Mouse (Mus musculus) neural tube, embryonic 11.5 days (tissue): ENCODE data around the gene Mcidas. TPM values are rescaled to one million over a fixed set of nuclear protein-coding genes. Genes with fewer than 3 reads are reported as not detected.

Source experiments
- ATAC-seq: fragments of 200-750 bp; cut with Nextera tagmentation; 2 replicates; pipeline ENCODE4 v1.8.0; 2017; ENCODE audit warnings: moderate number of reproducible peaks, mild to moderate bottlenecking, moderate TSS enrichment, moderate library complexity; ENCODE audit not compliant: insufficient read depth, low FRiP score, low TSS enrichment
- DNase-seq: peaks from one replicate; pipeline ENCODE4 v3.0.0-alpha.2; 2015; ENCODE audit warnings: low spot score
- H3K27ac ChIP-seq: fragments of 300-500 bp; sonication (generic); 2 replicates; pipeline ENCODE4 v1.5.1; 2014; ENCODE audit warnings: low read depth, mild to moderate bottlenecking, low read length
- H3K27me3 ChIP-seq: fragments of 300-500 bp; sonication (generic); 2 replicates; pipeline ENCODE4 v1.6.1; 2014; ENCODE audit warnings: mild to moderate bottlenecking, low read length, mixed read lengths; ENCODE audit not compliant: control insufficient read depth, insufficient read depth
- H3K36me3 ChIP-seq: fragments of 300-500 bp; sonication (generic); 2 replicates; pipeline ENCODE4 v1.6.1; 2014; ENCODE audit warnings: mild to moderate bottlenecking, low read length, moderate library complexity, mixed read lengths; ENCODE audit not compliant: control insufficient read depth, insufficient read depth
- H3K4me1 ChIP-seq: fragments of 300-500 bp; sonication (generic); 2 replicates; pipeline ENCODE4 v1.6.1; 2014; ENCODE audit warnings: low read length, mixed read lengths; ENCODE audit not compliant: control insufficient read depth, insufficient read depth
- H3K4me2 ChIP-seq: fragments of 300-500 bp; sonication (generic); 2 replicates; pipeline ENCODE4 v1.6.1; 2014; ENCODE audit warnings: low read depth, mild to moderate bottlenecking, moderate library complexity
- H3K4me3 ChIP-seq: fragments of 300-500 bp; sonication (generic); 2 replicates; pipeline ENCODE4 v1.5.1; 2014; ENCODE audit warnings: low read depth, low read length
- H3K9ac ChIP-seq: fragments of 300-500 bp; sonication (generic); 2 replicates; pipeline ENCODE4 v1.6.1; 2014; ENCODE audit warnings: mild to moderate bottlenecking, low read length
- H3K9me3 ChIP-seq: fragments of 300-500 bp; sonication (generic); 2 replicates; pipeline ENCODE4 v1.6.1; 2016; ENCODE audit warnings: low read length; ENCODE audit not compliant: control insufficient read depth
- whole genome bisulfite sequencing: fragments of 180-500 bp; shearing (Covaris S2); extraction: QIAGEN DNeasy Blood & Tissue Kit; methylation state at CpG from one replicate; pipeline ENCODE4 v1.1.7; 2014; 5-methylcytosine and 5-hydroxymethylcytosine counted together
- polyA plus RNA-seq: library from polyadenylated mRNA; unstranded; fragments of >200 nt; fragmentation: Nextera tagmentation; extraction: Ambion mirVana; gene quantifications from 2 replicates; pipeline ENCODE4 v1.2.1, GENCODE M21; 2014

Gene Mcidas
- polyA plus RNA-seq, 1 experiment from 2014 or later, result not detected

- Histone ChIP-seq H3K4me2 (no peak overlapping the region), H3K36me3 (no peaks in the 10 kb centered on the region), H3K9ac (no peak overlapping the region), H3K4me3 (no peak overlapping the region), H3K4me1 (peaks cover 19% of the 10 kb centered on the region), H3K9me3 (no peaks in the 10 kb centered on the region), H3K27me3 (peaks cover 54% of the 10 kb centered on the region), H3K27ac (no peak overlapping the region)
- ATAC-seq, result no peak
- WGBS, result 5% methylated on average over 18 of the region's 18 CpGs
- peak; percentile 54 for DNase-seq
Observed at GRCm38 (mm10) chr13:112985605-112986450, 7.8 kb upstream of the Mcidas start.

GRCm38 (mm10) chr13:112986451-112986950 lies 7.1 kb upstream of the Mcidas start:
- H3K4me3 ChIP-seq, result no peak overlapping the region
- H3K4me2 ChIP-seq, result peak overlapping the region; percentile 96; the same call in 1 of the 2 replicates
- H3K9ac ChIP-seq, result no peak overlapping the region
- no peak overlapping the region for H3K27ac ChIP-seq
- H3K36me3 ChIP-seq, result no peaks in the 10 kb centered on the region
- ATAC-seq, result no peak
- peaks cover 61% of the 10 kb centered on the region for H3K27me3 ChIP-seq
- no peaks in the 10 kb centered on the region for H3K9me3 ChIP-seq
- H3K4me1 ChIP-seq, result peaks cover 19% of the 10 kb centered on the region
- DNase-seq, result peak; percentile 34
- under 1% methylated on average over 17 of the region's 17 CpGs for WGBS

- Histone ChIP-seq H3K36me3 (no peaks in the 10 kb centered on the region), H3K9ac (peak within 1 kb of the TSS; percentile 31; the same call in 1 of the 2 replicates), H3K4me2 (peak within 1 kb of the TSS; percentile 96), H3K9me3 (no peaks in the 10 kb centered on the region), H3K4me3 (peak within 1 kb of the TSS; percentile 42), H3K4me1 (peaks cover 19% of the 10 kb centered on the region), H3K27me3 (peaks cover 66% of the 10 kb centered on the region), H3K27ac (no peak within 1 kb of the TSS)
- DNase-seq (peak; percentile 93), ATAC-seq (peak; percentile 90)
- under 1% methylated on average over 38 of the region's 47 CpGs for WGBS
Observed at GRCm38 (mm10) chr13:112987532-112987943, 6.1 kb upstream of the Mcidas start, which contains the start of gene Ccno. Gene Ccno, plus strand, starts transcription at chr13:112987802.

- Histone ChIP-seq H3K9ac (peak overlapping the region; percentile 31; the same call in 1 of the 2 replicates), H3K27ac (no peak overlapping the region), H3K9me3 (no peaks in the 10 kb centered on the region), H3K4me3 (peak overlapping the region; percentile 42), H3K36me3 (no peaks in the 10 kb centered on the region), H3K27me3 (peaks cover 69% of the 10 kb centered on the region), H3K4me1 (peaks cover 19% of the 10 kb centered on the region), H3K4me2 (peak overlapping the region; percentile 96)
- ATAC-seq (peak; percentile 36), DNase-seq (no peak)
- under 1% methylated on average over 34 of the region's 39 CpGs for WGBS
Observed at GRCm38 (mm10) chr13:112987991-112988390, 5.7 kb upstream of the Mcidas start.

GRCm38 (mm10) chr13:112988866-112989265 lies 4.8 kb upstream of the Mcidas start:
- ATAC-seq (no peak), DNase-seq (peak; percentile 35)
- Histone ChIP-seq H3K4me1 (peaks cover 24% of the 10 kb centered on the region), H3K27ac (no peak overlapping the region), H3K27me3 (peaks cover 78% of the 10 kb centered on the region), H3K4me3 (no peak overlapping the region), H3K9ac (no peak overlapping the region), H3K4me2 (no peak overlapping the region; the same call in 1 of the 2 replicates), H3K9me3 (no peaks in the 10 kb centered on the region), H3K36me3 (no peaks in the 10 kb centered on the region)
- WGBS, result 0% methylated on average over 19 of the region's 19 CpGs

GRCm38 (mm10) chr13:112989541-112989940 lies 4.1 kb upstream of the Mcidas start:
- Histone ChIP-seq H3K4me3 (no peak overlapping the region), H3K27me3 (peaks cover 82% of the 10 kb centered on the region), H3K9me3 (no peaks in the 10 kb centered on the region), H3K4me2 (no peak overlapping the region), H3K27ac (no peak overlapping the region), H3K4me1 (peaks cover 26% of the 10 kb centered on the region), H3K36me3 (no peaks in the 10 kb centered on the region), H3K9ac (no peak overlapping the region)
- ATAC-seq (no peak), DNase-seq (peak; percentile 40)
- WGBS, result under 1% methylated on average over 23 of the region's 23 CpGs

- Histone ChIP-seq H3K4me1 (peaks cover 26% of the 10 kb centered on the region), H3K36me3 (no peaks in the 10 kb centered on the region), H3K27ac (no peak overlapping the region), H3K4me3 (no peak overlapping the region), H3K27me3 (peaks cover 90% of the 10 kb centered on the region), H3K9me3 (no peaks in the 10 kb centered on the region), H3K4me2 (no peak overlapping the region), H3K9ac (no peak overlapping the region)
- ATAC-seq (no peak), DNase-seq (peak; percentile 22)
- 18% methylated on average over 4 of the region's 4 CpGs for WGBS
Observed at GRCm38 (mm10) chr13:112990346-112990745, 3.3 kb upstream of the Mcidas start.

GRCm38 (mm10) chr13:112994191-112994590 lies 546 bp downstream of the Mcidas start:
- WGBS, result under 1% methylated on average over 24 of the region's 25 CpGs
- Histone ChIP-seq H3K4me2 (peak overlapping the region; percentile 64), H3K27me3 (peaks cover 93% of the 10 kb centered on the region), H3K36me3 (no peaks in the 10 kb centered on the region), H3K9ac (no peak overlapping the region), H3K9me3 (no peaks in the 10 kb centered on the region), H3K27ac (no peak overlapping the region), H3K4me3 (peak overlapping the region; percentile 36), H3K4me1 (peaks cover 17% of the 10 kb centered on the region; the same call in 1 of the 2 replicates)
- DNase-seq (peak; percentile 72), ATAC-seq (peak; percentile 62)
